Mouse (Mus musculus) small intestine, adult 2 months (tissue): ENCODE data around the gene Cyp2j5. TPM values are rescaled to one million over a fixed set of nuclear protein-coding genes. Genes with fewer than 3 reads are reported as not detected.

ENCODE experiments used
- H3K27ac ChIP-seq: fragments of 200-500 bp; 2 replicates; pipeline ENCODE4 v1.5.1; 2012; ENCODE audit warnings: low read depth, low read length, control low read depth, inconsistent platforms; ENCODE audit not compliant: insufficient read depth
- H3K27me3 ChIP-seq: fragments of 200-500 bp; 2 replicates; pipeline ENCODE4 v1.6.1; 2012; ENCODE audit warnings: mild to moderate bottlenecking, moderate library complexity, low read length, inconsistent platforms; ENCODE audit not compliant: control insufficient read depth, insufficient read depth
- H3K36me3 ChIP-seq: fragments of 200-500 bp; 2 replicates; pipeline ENCODE4 v1.6.1; 2012; ENCODE audit warnings: mild to moderate bottlenecking, low read length, control low read depth, inconsistent platforms; ENCODE audit not compliant: control insufficient read depth, insufficient read depth
- H3K4me1 ChIP-seq: fragments of 200-500 bp; 2 replicates; pipeline ENCODE4 v1.6.1; 2012; ENCODE audit warnings: low read length, inconsistent platforms, mixed read lengths; ENCODE audit not compliant: control insufficient read depth, insufficient read depth, insufficient read length
- H3K4me3 ChIP-seq: fragments of 200-500 bp; 2 replicates; pipeline ENCODE4 v1.5.1; 2012; ENCODE audit warnings: low read depth, mild to moderate bottlenecking, control low read depth, inconsistent platforms, low read length, moderate library complexity
- CTCF ChIP-seq: fragments of 200-500 bp; IDR thresholded peaks from 2 replicates; pipeline ENCODE4 v1.5.1; 2012; ENCODE audit warnings: low read depth, mild to moderate bottlenecking, control low read depth, inconsistent platforms, low read length, moderate library complexity, mixed read lengths; ENCODE audit not compliant: insufficient replicate concordance, insufficient read length; ENCODE audit errors: extremely low read depth
- POLR2A ChIP-seq: fragments of 200-500 bp; IDR thresholded peaks from 2 replicates; pipeline ENCODE4 v1.6.1; 2012; ENCODE audit warnings: low read depth, mild to moderate bottlenecking, control low read depth, inconsistent platforms, low read length, moderate library complexity
- WGBS: fragments of 180-500 bp; shearing (Covaris S2); methylation state at CpG from one replicate; pipeline ENCODE4 v1.1.7; 2018; 5-methylcytosine and 5-hydroxymethylcytosine counted together
- polyA plus RNA-seq: library from polyadenylated mRNA; depleted of rRNA; stranded (reverse); fragments of >200 nt; gene quantifications from 2 replicates; pipeline ENCODE4 v1.2.3, GENCODE M21; 2012

Cyp2j5 gene
- polyA plus RNA-seq, 1 experiment = not detected

GRCm38 (mm10) chr4:96680966-96681365 lies 17.0 kb upstream of the Cyp2j5 start:
- no peak overlapping the region for H3K27ac ChIP-seq
- H3K27me3 ChIP-seq = no peaks in the 10 kb centered on the region; the same call in 1 of the 2 replicates
- no peaks in the 10 kb centered on the region for H3K36me3 ChIP-seq
- no peak for TF ChIP-seq CTCF
- TF ChIP-seq POLR2A = no peak
- no peak overlapping the region for H3K4me3 ChIP-seq
- no peaks in the 10 kb centered on the region for H3K4me1 ChIP-seq

GRCm38 (mm10) chr4:96680233-96680632 lies 16.3 kb upstream of the Cyp2j5 start:
- WGBS = 28% methylated on average over 1 of the region's 1 CpGs
- TF ChIP-seq POLR2A (no peak), CTCF (peak; percentile 19; the same call in 1 of the 2 replicates)
- Histone ChIP-seq H3K27me3 (no peaks in the 10 kb centered on the region; the same call in 1 of the 2 replicates), H3K4me3 (no peak overlapping the region), H3K4me1 (no peaks in the 10 kb centered on the region), H3K36me3 (no peaks in the 10 kb centered on the region), H3K27ac (no peak overlapping the region)

GRCm38 (mm10) chr4:96664668-96665454 lies 907 bp upstream of the Cyp2j5 start:
- no peak overlapping the region for H3K27ac ChIP-seq
- 24% methylated on average over 1 of the region's 1 CpGs for WGBS

GRCm38 (mm10) chr4:96635455-96635854 lies 28.5 kb downstream of the Cyp2j5 start:
- Histone ChIP-seq H3K4me3 (no peak overlapping the region), H3K27ac (no peak overlapping the region), H3K36me3 (no peaks in the 10 kb centered on the region), H3K27me3 (no peaks in the 10 kb centered on the region), H3K4me1 (no peaks in the 10 kb centered on the region)
- 84% methylated on average over 1 of the region's 1 CpGs for WGBS
- TF ChIP-seq CTCF (no peak), POLR2A (no peak)

More at GRCm38 (mm10) chr4:96664668-96665454, 907 bp upstream of the Cyp2j5 start:
- TF ChIP-seq CTCF (no peak), POLR2A (no peak)
- Histone ChIP-seq H3K36me3 (no peaks in the 10 kb centered on the region), H3K27me3 (no peaks in the 10 kb centered on the region), H3K4me3 (no peak overlapping the region), H3K4me1 (no peaks in the 10 kb centered on the region)

GRCm38 (mm10) chr4:96622474-96622873 lies 41.5 kb downstream of the Cyp2j5 start:
- Histone ChIP-seq H3K27me3 (no peaks in the 10 kb centered on the region), H3K4me1 (no peaks in the 10 kb centered on the region), H3K27ac (no peak overlapping the region), H3K36me3 (no peaks in the 10 kb centered on the region), H3K4me3 (no peak overlapping the region)
- TF ChIP-seq POLR2A = no peak
- WGBS = 88% methylated on average over 1 of the region's 1 CpGs

GRCm38 (mm10) chr4:96591791-96592150 lies 72.2 kb downstream of the Cyp2j5 start:
- Histone ChIP-seq H3K4me3 (no peak overlapping the region), H3K27me3 (no peaks in the 10 kb centered on the region), H3K4me1 (no peaks in the 10 kb centered on the region), H3K36me3 (no peaks in the 10 kb centered on the region), H3K27ac (peak overlapping the region; percentile 83)
- TF ChIP-seq POLR2A = no peak
- TF ChIP-seq CTCF = peak; percentile 38; the same call in 1 of the 2 replicates
- 16% methylated on average over 4 of the region's 4 CpGs for WGBS

GRCm38 (mm10) chr4:96590911-96591790 lies 72.8 kb downstream of the Cyp2j5 start, which contains the start of gene Cyp2j9:
Gene Cyp2j9 (minus strand): TSS chr4:96591578.
- no peaks in the 10 kb centered on the region for H3K36me3 ChIP-seq
- no peaks in the 10 kb centered on the region for H3K27me3 ChIP-seq
- no peaks in the 10 kb centered on the region for H3K4me1 ChIP-seq
- TF ChIP-seq CTCF (no peak), POLR2A (no peak)
- peak within 1 kb of the TSS; percentile 69 for H3K4me3 ChIP-seq
- H3K27ac ChIP-seq = peak within 1 kb of the TSS; percentile 83
- 3% methylated on average over 18 of the region's 18 CpGs for WGBS
